Mouse (Mus musculus): ENCODE measurements around the gene Ube2r2.

Gene Ube2r2

GRCm38 (mm10) chr4:41179825-41180725 is 44.5 kb downstream of the Ube2r2 start:
- no peak for DNase-seq (ENCODE audit: low spot score in 2 of 2)

- DNase-seq (ENCODE audit: low spot score in 2 of 2), result no peak
Measured at GRCm38 (mm10) chr4:41189809-41190208, 54.3 kb downstream of the Ube2r2 start.

DNA sequence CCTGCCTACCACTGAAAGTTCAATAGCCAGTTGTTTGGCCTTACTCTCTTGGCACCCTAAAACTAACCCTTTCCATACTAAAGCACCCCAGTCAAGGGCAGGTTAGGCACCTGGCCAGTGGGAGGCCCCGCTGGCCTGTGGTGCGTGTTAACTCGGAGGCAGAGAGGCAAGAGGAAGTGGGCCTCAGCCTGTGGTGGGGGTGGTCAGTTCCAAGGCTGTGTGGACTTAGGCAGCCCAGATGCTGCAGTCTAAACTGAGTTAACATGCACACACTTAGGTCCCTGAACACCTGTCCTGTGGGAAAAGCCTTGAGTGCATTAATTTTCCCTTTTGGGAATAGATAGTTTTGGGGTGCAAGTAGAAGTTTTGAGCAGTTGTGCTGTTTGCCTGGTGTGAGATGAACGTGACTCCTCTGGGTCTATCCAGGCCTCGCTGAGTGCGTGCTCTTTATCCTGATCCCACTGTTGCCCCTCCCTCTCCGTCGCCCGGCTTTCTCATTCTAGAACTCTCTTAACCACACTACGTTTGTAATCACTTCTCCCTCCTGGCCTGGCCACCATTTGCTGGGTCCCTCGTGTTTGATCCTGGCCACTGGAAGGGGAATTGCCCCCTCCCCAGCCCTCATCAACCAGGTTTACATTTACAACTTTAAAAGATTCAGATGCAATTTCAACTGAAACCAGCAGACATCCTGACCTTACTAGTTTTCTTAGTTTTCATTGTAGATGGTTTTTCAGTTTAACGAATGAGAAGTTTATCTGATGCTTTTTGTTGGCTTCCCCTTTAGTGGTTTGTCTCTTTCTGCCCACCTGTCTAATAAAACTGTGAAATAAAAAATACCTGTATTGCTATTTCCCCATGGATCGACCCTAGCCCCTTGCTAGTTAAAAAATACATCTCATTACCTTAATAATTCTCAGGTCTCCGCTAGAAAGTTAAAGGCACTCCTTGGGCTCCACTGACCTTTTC is 57.3 kb downstream of the Ube2r2 start:
- no peak for DNase-seq (ENCODE audit: low spot score in 2 of 2)

DNA sequence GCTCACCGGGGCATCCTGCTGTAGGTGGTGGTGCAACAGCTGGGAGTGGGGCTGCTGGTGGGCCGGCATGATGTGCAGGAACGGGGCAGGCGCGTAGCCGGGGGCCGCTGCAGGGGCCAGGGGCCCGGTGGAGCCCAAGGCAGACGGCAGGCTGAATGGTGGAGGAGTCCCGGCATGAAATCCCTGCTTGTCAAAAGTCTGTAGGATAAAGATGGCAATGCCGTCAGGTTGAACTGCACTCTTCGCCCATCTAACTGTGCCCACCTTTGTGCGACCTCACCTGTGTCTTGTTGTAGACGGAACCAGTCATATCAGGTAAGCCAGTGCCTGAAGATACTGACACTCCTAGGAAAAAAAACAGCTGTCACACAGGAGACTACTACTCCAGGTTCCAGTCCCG is 59.8 kb downstream of the Ube2r2 start:
- DNase-seq (ENCODE audit: low spot score in 2 of 2), result no peak

DNA sequence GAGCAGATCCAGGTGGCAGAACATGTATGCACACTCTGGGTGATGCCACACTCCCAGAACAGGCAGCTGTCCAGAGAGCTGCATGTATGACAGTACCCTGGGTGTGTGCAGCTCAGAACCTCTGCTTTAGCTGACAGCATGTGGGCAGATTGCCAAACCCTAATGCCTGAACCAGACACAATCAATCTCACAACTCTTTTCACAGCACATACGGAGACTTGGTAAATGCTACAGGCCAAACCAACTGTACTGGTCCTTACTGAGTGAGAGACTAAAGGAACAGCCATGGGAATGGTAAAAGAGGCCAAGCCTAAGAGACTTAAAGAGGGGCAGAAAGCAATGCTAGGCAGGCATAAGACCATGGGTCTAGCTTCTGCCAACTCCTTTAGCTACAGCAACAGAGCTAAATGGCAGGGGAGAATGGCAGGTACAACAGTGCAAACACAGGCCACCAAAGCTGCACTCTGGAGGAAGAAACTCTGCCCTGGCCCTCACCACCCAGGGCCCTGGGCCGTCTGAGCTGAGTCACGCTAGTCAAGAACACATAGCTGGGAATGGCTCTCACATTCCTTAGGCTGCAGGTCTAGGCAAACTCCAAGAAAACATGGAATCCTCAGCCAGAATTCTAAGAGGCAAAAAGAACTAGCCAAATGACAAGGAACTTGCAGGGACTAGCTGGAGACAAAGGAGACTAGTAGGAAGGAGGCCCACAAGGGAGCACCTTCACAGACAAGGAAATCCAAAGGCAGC is 61.5 kb downstream of the Ube2r2 start:
- no peak for DNase-seq (ENCODE audit: low spot score in 2 of 2)

GRCm38 (mm10) chr4:41202135-41202534 is 66.6 kb downstream of the Ube2r2 start:
- no peak for DNase-seq (ENCODE audit: low spot score in 2 of 2)

- no peak for DNase-seq (ENCODE audit: low spot score in 2 of 2)
Measured at GRCm38 (mm10) chr4:41205751-41206150, 70.2 kb downstream of the Ube2r2 start.

DNA sequence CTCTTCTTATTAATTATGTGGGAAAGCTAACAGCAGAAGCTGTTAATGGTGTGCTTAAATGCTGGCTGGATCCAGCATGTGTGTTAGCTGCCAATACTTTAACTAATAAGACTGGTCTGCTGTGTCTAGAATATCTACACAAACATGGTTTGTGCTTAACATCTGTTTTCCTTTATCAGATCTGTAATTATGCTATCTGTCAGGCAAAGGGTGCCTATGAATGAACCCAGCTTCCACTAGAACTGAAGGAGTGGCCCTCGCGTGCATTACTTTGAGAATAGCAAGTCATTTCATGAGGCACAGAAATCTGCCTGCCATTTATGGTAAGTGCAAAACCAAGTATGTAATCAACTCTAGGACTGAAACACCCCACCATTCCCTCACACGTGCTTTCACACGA is 72.5 kb downstream of the Ube2r2 start:
- no peak for DNase-seq (ENCODE audit: low spot score in 2 of 2)

DNA sequence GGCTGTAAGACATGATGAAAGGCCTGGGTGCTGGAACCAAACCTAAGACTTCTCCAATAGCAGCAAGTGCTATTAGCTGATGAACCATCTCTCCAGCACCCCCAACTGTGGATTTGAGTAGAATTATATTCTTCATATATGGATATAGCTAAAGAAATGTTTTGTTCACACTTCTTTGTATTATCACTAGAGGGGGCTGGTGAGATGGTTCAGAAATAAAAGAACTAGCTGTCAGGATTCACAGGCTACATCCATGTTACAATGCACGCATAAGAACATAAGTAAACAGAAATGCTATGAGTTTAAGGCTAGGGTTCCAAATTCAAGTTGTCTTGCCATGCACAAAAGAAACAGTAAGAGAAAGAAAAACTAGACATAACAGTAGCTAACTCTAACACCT is 89.9 kb downstream of the Ube2r2 start:
- no peak for DNase-seq (ENCODE audit: low spot score in 2 of 2)

DNA sequence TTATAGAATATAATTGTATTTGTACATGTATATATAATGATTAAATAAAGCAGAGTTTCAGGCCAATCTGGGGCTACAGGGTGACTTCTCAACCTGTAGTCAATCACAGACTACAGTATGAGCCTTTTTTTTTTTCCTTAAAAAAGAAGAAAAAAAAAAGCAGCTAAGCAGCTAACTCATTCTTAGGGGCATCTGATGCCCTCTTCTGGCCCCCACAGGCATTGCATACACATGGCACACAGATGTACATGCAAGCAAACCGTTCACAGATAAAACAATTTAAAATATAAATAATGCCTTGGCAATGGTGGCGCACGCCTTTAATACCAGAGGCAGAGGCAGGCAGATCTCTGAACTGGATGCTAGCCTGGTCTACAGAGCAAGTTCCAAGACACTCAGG is 90.8 kb downstream of the Ube2r2 start:
- peak; percentile 41 to 42 for DNase-seq (ENCODE audit: low spot score in 2 of 2)

DNA sequence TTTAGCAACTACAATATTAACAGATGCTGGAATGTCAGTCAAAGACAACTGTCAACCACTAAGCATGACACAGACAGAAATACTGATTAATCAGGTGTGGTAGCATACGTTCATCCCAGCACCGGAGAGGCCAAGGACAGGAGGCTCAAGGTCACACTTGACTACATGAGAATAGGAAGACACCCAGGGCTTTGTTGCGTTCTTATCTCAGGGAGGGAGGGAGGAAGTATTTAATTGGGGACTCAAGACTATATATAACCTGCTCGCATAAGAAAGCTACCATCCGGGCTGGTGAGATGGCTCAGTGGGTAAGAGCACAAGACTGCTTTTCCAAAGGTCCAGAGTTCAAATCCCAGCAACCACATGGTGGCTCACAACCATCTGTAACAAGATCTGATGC is 100.1 kb downstream of the Ube2r2 start:
- DNase-seq (ENCODE audit: low spot score in 2 of 2), result no peak

DNA sequence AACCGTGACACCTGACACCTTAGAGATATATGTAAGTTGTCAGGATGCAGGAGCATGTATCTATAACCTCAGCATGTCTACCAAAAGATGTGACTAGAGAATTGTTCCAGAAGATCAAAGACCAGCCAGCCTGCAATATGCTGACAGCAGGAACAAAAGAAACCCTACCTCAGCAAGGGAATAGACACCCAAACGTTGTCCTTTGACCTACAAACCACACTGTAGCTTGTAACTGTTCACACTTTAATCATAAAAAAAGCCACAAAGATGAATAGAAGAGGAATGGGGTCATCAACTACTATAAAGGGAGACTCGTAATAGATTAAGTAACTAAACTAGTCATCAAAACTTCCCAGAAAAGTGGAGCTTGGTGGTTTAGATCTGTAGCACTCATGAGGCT is 105.4 kb downstream of the Ube2r2 start:
- DNase-seq (ENCODE audit: low spot score in 2 of 2), result no peak

All from cerebellum, postnatal 4 days (tissue).